Mouse (Mus musculus) mouse embryonic stem cell (cell line): ENCODE data around the gene Olfr617.
"Not testable (repeated sequence)": the region's sequence is repeated elsewhere in the genome, so short reads cannot be mapped to it uniquely, and the experiment has no call there.

Experiments used
- in situ Hi-C, 2 experiments: fragments of 300-500 bp; cut with MboI; formaldehyde crosslinking; loops; 1 replicate in 1 of 2; 3 replicates in 1 of 2; pipeline ENCODE4 v1.14.3; 2019 to 2020; ENCODE audit warnings: low sequenced_read_pairs in 2 of 2, low pct_unique_long_range_greater_than_20kb in 1 of 2, mixed read lengths in 1 of 2; ENCODE audit not compliant: unreplicated experiment in 1 of 2

Gene Olfr617

DNA sequence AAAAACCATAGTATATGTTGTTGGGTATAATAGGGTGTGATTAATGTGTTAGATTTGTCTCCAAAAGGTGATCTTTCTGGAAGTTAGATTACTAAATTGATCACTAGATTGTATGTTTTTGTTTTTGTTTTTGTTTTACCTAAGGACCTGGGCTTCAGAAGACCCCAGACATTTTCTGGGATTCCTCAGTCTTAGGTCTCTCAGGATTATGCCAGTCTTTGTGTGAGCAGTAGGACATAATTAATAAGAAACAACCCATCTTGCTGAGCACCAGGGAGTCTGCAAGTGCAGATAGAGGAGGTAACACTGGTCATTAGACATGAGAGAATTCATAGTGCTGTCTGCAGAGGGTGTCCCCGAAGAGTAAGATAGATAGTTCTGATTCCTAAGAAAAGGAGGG, at the start of gene Olfr617:
Gene Olfr617, plus strand, starts transcription at position 301 of the 400 bp plus-strand sequence.
- in situ Hi-C loops = loop anchor here (5.0 kb wide), 1 partner anchor 105 kb away; no protein-coding TSS in a partner anchor

DNA sequence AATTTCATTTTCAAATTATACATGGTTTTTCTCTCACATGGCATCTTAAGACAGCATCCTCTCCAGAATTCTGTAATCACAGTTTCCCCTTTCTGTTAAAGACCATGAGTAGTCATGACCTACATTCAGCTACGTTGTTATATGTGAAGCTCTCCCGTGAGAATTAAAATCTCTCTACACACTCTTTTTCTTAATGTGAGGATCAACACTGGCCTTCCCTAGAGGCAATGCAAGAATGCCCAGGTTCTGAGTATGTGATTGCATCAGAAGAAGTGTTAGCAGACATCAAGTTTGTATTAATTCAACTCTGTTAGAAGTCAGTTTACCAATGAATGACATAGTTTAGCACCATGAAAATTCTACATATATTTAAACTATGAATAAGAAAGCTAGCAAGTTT, 30.2 kb upstream of the Olfr617 start, which contains the start of gene Olfr612:
Gene Olfr612, minus strand, starts transcription at position 101 of the 400 bp plus-strand sequence.
- in situ Hi-C loops = not testable (repeated sequence)

DNA sequence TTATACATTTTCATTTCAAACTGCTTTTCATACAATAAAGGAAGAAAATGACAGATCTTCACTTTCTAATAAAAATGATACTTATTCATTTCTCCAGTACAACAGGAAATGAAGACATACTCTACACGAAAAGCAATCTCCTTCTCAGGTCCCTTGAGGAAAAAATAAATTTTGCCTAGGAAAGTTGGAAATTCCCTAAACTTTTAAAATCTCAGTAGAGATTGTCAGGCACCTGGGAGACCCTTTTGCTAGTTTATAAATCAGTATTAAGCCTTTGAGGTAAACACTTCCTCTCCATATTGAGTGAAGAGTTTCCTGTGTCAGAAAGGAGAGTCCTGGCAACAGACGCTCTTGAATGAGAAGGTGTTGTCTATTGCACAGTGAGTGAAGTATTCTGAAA, 25.1 kb upstream of the Olfr617 start, which contains the start of gene Olfr613:
Gene Olfr613, plus strand, starts transcription at position 301 of the 400 bp plus-strand sequence.
- in situ Hi-C loops = no loop called here

DNA sequence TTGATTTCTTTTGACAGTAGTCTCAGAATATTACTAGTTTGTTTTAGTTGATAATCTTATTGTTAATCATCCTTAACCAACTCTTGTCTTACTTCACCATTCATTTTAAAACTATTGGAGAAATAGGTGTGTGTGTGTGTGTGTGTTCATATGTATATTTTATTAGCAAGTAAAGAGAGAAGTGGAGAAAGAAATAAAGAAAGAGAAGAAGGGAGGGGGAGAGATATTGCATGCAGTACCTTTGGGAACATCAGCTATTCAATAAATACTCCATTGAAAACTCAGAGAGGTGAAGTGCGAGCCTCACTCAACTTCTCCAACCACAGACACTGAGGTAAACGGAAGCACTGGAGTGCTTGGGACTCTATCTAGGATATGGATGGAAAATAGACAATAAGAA, 17.1 kb upstream of the Olfr617 start, which contains the start of gene Olfr615:
Gene Olfr615, plus strand, starts transcription at position 301 of the 400 bp plus-strand sequence.
- in situ Hi-C loops = no loop called here

DNA sequence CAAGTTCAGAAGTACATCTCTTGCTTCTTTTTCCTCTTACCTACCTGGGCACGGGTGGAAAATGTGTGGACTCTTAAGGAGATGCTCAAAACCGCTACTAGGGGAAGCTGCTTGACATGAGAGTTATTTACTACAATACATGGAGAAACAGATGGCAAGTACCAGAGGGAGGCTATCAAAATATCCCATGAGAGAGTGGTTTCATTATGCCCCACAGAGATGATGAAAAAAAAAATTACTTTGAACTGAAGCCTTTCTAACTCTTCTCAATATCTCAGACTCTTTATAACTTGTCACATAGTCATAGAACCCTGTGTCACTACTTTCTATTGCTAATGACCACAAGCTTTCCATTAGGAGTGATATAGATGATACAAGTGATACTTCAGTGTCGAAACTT, 3.8 kb upstream of the Olfr617 start, which contains the start of gene Olfr616:
Gene Olfr616, minus strand, starts transcription at position 101 of the 400 bp plus-strand sequence.
- in situ Hi-C loops = no loop called here

DNA sequence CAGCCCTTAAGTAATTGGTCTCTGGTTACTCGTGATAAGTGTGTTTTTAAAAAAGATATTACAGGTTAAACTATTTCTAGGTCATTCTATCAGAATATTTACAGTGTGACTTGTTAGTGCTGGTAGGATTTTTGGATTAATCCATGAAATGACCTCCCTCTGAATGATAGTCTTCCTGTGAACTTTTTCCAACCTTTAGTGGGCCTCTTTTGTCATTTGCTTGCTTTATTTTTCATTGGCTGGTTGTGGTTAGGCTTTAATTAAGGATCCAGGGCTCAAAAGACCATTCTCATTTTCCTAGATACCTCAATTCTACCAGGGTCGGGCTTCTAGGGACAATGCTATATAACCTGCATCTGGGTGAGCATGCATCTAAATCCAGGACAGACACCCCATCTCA, 16.9 kb downstream of the Olfr617 start, which contains the start of gene Olfr618:
Gene Olfr618, plus strand, starts transcription at position 301 of the 400 bp plus-strand sequence.
- in situ Hi-C loops = no loop called here

DNA sequence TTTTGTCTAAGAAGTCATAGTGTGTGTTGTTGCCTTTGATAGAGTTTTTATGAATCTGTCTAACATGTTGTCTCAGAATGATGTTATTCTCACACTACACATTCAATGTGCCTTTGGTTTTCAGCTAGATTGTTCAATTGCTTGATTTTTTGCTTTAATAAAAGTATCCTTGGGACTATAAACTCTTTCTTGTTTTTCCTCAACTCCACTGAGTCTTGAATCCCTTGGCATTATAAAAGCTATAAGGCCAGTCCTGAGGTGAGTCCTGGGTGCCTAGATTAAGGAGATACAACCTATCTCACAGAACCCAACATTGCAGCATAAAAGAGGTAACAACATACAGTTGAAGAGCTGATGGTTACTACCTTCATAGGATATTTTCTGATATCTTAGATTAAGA, 27.4 kb downstream of the Olfr617 start, which contains the start of gene Olfr619:
Gene Olfr619, plus strand, starts transcription at position 301 of the 400 bp plus-strand sequence.
- in situ Hi-C loops = no loop called here

DNA sequence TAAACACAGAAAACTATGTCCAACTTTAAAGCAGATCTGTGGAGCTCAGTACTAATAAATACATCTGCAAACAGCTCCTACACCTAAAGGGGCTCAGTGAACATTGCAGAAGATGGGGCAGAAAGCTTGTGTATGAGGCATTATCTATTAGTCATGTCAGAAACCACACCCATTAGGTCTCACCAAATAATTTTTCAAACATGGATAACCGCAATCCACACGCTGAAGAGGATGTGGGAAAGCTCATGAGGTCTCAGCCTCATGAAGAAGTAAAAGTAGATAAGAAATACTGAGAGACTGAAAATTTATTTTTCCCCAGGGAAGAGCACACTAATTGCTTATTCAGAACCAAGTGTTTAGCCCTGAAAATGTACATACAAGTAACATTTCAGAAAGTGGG, 34.6 kb downstream of the Olfr617 start:
- in situ Hi-C loops = no loop called here

DNA sequence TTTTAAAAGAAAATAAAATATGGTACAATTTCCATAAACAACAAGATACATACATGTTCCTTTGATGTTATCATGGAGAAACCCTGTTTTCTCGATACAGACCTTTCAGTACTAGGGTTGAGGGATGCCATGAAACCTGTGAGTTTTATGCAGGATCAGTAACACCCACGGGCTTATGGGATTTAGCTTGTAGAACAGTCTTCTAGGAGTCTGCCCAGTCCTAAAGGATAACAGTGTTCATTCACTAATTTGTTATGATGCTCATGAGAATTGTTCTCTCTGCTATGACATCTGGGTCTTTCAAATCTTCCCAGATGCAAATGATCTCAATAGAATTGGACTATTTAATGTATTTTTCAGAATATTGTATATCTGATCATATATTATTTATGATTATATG, 39.6 kb downstream of the Olfr617 start, which contains the start of gene Olfr620:
Gene Olfr620, minus strand, starts transcription at position 101 of the 400 bp plus-strand sequence.
- in situ Hi-C loops = no loop called here
